Mouse (Mus musculus) midbrain, embryonic 11.5 days (tissue): Measurements from ENCODE around the gene Cdh10. TPM values are rescaled to one million over a fixed set of nuclear protein-coding genes. Genes with fewer than 3 reads are reported as not detected.

Source experiments
- ATAC-seq: fragments of 200-750 bp; cut with Nextera tagmentation; 2 replicates; pipeline ENCODE4 v1.8.0; 2017; ENCODE audit warnings: moderate TSS enrichment, moderate library complexity; ENCODE audit not compliant: low FRiP score
- DNase-seq: peaks from one replicate; pipeline ENCODE4 v3.0.0; 2015; ENCODE audit warnings: low spot score; ENCODE audit errors: missing footprints
- H3K27ac ChIP-seq: fragments of 300-500 bp; sonication (generic); 2 replicates; pipeline ENCODE4 v1.5.1; 2014; ENCODE audit warnings: low read depth, low read length
- H3K27me3 ChIP-seq: fragments of 300-500 bp; sonication (generic); 2 replicates; pipeline ENCODE4 v1.6.1; 2014; ENCODE audit warnings: mild to moderate bottlenecking, low read length, moderate library complexity, mixed read lengths; ENCODE audit not compliant: control insufficient read depth, insufficient read depth
- H3K36me3 ChIP-seq: fragments of 300-500 bp; sonication (generic); 2 replicates; pipeline ENCODE4 v1.6.1; 2014; ENCODE audit warnings: mild to moderate bottlenecking, low read length, moderate library complexity, mixed read lengths; ENCODE audit not compliant: control insufficient read depth, insufficient read depth
- H3K4me1 ChIP-seq: fragments of 300-500 bp; sonication (generic); 2 replicates; pipeline ENCODE4 v1.6.1; 2014; ENCODE audit warnings: low read length; ENCODE audit not compliant: control insufficient read depth, insufficient read depth
- H3K4me2 ChIP-seq: fragments of 300-500 bp; sonication (generic); 2 replicates; pipeline ENCODE4 v1.6.1; 2014; ENCODE audit warnings: mild to moderate bottlenecking, moderate library complexity
- H3K4me3 ChIP-seq: fragments of 300-500 bp; sonication (generic); 2 replicates; pipeline ENCODE4 v1.5.1; 2014; ENCODE audit warnings: low read depth, low read length
- H3K9ac ChIP-seq: fragments of 300-500 bp; sonication (generic); 2 replicates; pipeline ENCODE4 v1.6.1; 2014; ENCODE audit warnings: low read length
- H3K9me3 ChIP-seq: fragments of 300-500 bp; sonication (generic); 2 replicates; pipeline ENCODE4 v1.6.1; 2016; ENCODE audit warnings: low read length; ENCODE audit not compliant: control insufficient read depth
- WGBS: fragments of 180-500 bp; shearing (Covaris S2); extraction: QIAGEN DNeasy Blood & Tissue Kit; methylation state at CpG from one replicate; pipeline ENCODE4 v1.1.7; 2014; 5-methylcytosine and 5-hydroxymethylcytosine counted together
- polyA plus RNA-seq: library from polyadenylated mRNA; unstranded; fragments of >200 nt; fragmentation: Nextera tagmentation; extraction: Ambion mirVana; gene quantifications from 2 replicates; pipeline ENCODE4 v1.2.1, GENCODE M21; 2014

The Cdh10 gene
- polyA plus RNA-seq, result 6.4 and 8.4 TPM in 2 replicates

DNA sequence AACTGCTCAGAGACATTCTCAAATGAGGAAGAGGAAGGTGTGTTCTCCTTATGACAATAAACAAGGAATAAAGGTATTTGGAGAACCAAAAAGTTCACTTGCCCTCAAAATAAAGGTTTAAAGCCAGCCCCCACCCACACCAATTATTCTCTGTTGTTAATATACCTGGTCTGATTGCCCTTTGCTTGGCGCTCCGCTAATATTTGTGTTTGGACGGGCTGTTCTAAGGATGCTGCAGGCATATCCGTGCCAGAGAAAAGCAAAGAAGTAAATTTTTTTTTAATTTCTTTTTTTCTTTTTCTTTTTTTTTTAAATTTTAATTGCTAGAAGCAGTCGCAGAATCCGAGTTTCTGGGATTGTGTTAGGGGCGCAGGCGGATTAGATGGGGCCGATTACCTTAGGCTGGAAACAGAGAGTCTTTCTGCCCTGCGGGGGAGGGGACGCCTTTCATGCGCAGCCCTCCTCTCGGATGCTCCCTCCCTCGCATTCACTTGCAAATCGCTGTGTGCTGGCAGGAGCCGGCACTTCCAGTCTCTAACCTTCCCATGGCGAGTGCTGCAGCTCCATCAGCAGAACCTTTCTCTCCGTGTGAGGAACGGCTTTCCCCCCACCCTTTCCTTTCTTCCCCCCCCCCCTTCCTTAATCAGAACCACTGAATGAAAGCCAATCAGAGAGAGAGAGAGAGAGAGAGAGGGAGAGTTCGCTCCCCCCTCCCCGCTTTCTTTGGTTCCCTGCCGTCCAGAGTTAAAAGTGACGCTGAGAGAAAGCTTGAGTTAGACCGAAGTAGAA, at the start of gene Cdh10:
TSS of gene Cdh10 (plus strand) at position 763 of the 789 bp plus-strand sequence.
- Histone ChIP-seq H3K4me1 (no peaks in the 10 kb centered on the region), H3K27ac (peak within 1 kb of the TSS; percentile 16; the same call in 1 of the 2 replicates), H3K4me2 (peak within 1 kb of the TSS; percentile 45), H3K4me3 (peak within 1 kb of the TSS; percentile 29), H3K27me3 (no peaks in the 10 kb centered on the region), H3K9me3 (no peaks in the 10 kb centered on the region), H3K36me3 (no peaks in the 10 kb centered on the region), H3K9ac (peak within 1 kb of the TSS; percentile 52)
- DNase-seq (peak; percentile 94), ATAC-seq (peak; percentile 96)
- under 1% methylated on average over 24 of the region's 24 CpGs for WGBS

DNA sequence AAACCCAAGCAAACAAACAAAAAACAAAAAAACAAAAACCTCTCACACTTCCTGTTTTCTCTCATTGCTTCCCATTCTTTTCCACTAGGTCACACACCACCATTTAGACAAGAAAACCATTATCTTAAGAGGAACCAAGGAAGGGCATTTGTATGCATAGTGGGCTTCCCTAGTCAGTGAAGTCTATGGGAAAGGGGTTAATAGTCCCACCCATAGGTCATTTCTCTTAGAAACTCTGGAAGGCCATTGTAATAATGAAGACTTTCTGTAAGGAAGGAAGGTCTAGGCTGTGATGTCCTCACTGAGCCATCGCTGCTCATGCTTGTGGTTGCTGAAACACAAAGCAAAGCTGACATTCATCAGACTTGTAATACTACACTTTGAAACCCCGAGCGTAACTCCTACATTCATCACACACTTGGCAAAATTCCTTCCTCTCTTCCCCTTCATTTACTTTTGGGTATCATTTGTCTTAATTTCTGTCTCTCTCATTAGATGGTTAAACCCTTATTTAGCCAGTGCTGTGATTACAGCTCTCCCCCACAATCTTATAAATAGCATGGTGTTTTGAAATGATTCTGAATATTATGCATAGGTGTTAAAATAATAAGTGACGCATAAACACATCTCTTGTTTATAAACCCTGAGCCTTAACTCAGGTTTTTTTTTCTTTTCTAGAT, 9.5 kb upstream of the Cdh10 start:
- H3K4me3 ChIP-seq, result no peak overlapping the region
- H3K4me1 ChIP-seq, result no peaks in the 10 kb centered on the region
- H3K27me3 ChIP-seq, result no peaks in the 10 kb centered on the region
- DNase-seq (no peak), ATAC-seq (no peak)
- no peak overlapping the region for H3K4me2 ChIP-seq
- H3K36me3 ChIP-seq, result no peaks in the 10 kb centered on the region
- H3K27ac ChIP-seq, result no peak overlapping the region
- 88% methylated on average over 4 of the region's 4 CpGs for WGBS
- no peaks in the 10 kb centered on the region for H3K9me3 ChIP-seq
- no peak overlapping the region for H3K9ac ChIP-seq

DNA sequence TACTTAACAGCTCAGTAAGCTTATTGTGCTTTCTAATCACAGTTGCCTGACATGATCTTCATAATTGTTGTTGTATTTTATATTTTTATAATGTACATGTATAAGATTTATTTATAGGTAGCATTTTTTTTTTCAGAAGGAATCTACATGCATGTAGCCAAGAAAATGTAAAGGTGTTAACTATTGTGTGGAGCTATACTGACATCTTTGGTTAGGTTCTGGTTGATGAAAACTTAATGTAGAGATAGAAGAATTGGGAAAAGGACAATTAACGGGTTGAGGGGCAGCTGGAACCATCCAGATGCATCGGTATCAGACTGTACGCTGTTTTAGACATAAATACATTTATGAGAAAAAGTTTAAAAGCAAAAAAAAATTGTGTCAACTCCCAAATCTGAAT, 1.0 kb upstream of the Cdh10 start:
- WGBS, result 71% methylated on average over 3 of the region's 3 CpGs
- no peak overlapping the region for H3K4me2 ChIP-seq
- no peak for ATAC-seq
- DNase-seq, result no peak
- no peak overlapping the region for H3K9ac ChIP-seq
- H3K9me3 ChIP-seq, result no peaks in the 10 kb centered on the region
- H3K4me3 ChIP-seq, result no peak overlapping the region
- no peaks in the 10 kb centered on the region for H3K4me1 ChIP-seq
- H3K27me3 ChIP-seq, result no peaks in the 10 kb centered on the region
- H3K36me3 ChIP-seq, result no peaks in the 10 kb centered on the region
- H3K27ac ChIP-seq, result no peak overlapping the region

DNA sequence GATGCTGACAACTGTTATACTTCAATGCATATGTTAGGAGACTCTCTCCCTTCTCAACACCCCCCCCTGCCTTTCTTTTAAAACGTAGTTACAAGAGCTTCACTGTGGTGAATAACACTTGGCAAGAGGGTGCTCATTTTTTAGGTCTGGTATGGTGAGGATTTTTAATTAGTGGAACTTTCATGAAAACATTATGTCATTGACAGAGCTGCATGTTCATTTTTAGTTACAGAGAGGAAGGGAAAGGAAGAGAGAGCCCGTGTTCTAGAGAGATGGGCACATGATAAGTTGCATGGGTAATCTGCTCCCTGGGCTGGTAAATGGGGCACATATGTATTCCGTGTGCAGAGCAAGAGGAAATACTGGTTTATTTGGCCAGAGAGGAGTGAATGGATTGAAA, 1.5 kb downstream of the Cdh10 start:
- WGBS, result 29% methylated on average over 3 of the region's 3 CpGs

DNA sequence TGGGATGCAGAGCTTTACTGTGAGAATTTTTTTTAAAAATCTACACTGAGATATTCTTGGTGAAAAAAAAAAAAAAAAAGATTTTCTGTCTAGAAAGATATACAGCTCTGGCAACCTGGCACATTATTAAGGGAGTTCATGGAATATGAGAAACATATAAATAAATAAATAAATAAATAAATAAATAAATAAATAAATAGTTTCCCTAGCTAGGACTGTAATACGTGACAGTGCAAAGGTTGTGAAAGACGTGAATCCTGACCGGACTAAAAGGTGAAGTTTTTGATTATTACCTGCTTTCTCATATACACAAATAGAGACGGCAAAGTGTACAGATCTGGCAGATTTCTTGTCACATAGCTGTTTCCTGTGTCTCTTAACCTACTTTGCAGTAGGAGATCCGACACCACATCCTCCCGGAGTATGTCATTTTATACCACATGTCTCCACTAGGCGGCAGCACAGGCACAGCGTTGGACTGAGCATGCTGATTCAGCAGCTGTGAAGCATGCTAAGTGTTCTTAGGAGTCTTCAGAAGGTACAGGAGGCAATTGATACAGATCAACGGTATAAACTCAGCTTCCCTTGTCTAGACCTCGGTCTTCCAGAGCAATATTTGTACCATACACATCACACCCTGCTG, 2.5 kb downstream of the Cdh10 start:
- Histone ChIP-seq H3K27me3 (no peaks in the 10 kb centered on the region), H3K4me2 (no peak overlapping the region), H3K4me1 (no peaks in the 10 kb centered on the region), H3K4me3 (no peak overlapping the region), H3K36me3 (no peaks in the 10 kb centered on the region), H3K9me3 (no peaks in the 10 kb centered on the region), H3K27ac (no peak overlapping the region), H3K9ac (no peak overlapping the region)
- peak; percentile 61 for ATAC-seq
- 27% methylated on average over 10 of the region's 10 CpGs for WGBS
- DNase-seq, result peak; percentile 98

More for the DNA sequence above, 1.5 kb downstream of the Cdh10 start:
- Histone ChIP-seq H3K4me3 (no peak overlapping the region), H3K27me3 (no peaks in the 10 kb centered on the region), H3K9ac (no peak overlapping the region), H3K4me2 (peak overlapping the region; percentile 45; the same call in 1 of the 2 replicates), H3K27ac (no peak overlapping the region), H3K4me1 (no peaks in the 10 kb centered on the region), H3K36me3 (no peaks in the 10 kb centered on the region), H3K9me3 (no peaks in the 10 kb centered on the region)
- DNase-seq (no peak), ATAC-seq (no peak)

DNA sequence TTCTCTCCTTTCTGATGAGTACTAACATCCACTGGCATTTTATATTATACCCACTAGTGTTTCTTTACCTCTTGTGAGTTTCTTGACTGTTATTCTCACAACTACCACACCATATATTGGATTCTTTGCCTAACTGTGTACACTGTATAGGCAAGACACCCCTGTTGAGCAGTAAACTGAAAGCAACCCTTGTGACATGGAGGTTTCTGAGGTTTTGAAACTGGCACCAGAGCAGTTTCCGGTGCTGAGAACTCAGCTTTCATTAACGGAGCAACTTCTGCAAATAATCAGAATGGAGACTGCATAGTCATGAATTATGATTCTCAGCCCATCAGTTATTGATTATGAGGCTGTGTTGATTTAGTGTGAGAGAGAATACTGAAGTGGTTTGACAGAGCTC, 4.7 kb downstream of the Cdh10 start:
- no peak overlapping the region for H3K27ac ChIP-seq
- 89% methylated on average over 2 of the region's 2 CpGs for WGBS
- DNase-seq (no peak), ATAC-seq (no peak)
- H3K4me1 ChIP-seq, result no peaks in the 10 kb centered on the region
- H3K4me3 ChIP-seq, result no peak overlapping the region
- no peak overlapping the region for H3K4me2 ChIP-seq
- no peaks in the 10 kb centered on the region for H3K36me3 ChIP-seq
- H3K27me3 ChIP-seq, result no peaks in the 10 kb centered on the region
- H3K9me3 ChIP-seq, result no peaks in the 10 kb centered on the region
- no peak overlapping the region for H3K9ac ChIP-seq

DNA sequence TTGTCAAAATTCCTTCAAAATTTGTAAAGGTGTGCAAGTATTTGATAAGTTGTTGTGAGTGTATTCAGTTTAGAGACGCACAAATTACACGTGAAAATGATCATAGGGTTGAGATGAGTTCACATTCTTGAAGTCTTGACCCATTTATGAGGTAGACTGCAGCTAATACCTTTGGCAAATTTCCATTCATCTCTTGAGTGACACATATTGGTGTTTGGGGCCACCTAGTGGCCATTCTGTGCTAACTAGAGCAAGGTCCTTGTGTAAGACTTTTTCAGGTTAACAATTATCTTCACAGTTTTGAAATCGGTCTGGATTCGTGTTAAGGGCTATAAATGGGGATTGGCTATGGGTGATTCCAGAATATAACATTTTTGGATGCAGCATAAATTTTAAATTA, 13.5 kb downstream of the Cdh10 start:
- 19% methylated on average over 4 of the region's 4 CpGs for WGBS
- ATAC-seq, result peak; percentile 81; the same call in 1 of the 2 replicates

DNA sequence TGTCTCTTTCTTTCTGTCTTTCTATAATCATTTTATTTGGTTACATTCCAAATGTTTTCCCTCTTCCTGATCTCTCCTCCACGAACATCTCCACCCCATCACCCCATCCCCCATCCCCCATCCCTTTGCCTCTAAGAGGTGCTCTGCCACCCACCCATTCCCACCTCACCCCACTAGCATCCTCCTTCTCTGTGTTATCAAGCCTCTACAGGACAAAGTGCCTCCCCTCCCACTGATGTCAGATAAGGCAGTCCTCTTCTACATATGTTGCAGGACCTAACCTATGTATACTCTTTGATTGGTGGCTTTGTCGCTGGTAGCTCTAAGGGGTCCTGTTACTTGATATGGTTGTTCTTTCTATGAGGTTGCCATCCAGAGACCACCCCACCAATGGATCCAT, 23.0 kb downstream of the Cdh10 start:
- no peaks in the 10 kb centered on the region for H3K4me1 ChIP-seq
- ATAC-seq (no peak), DNase-seq (no peak)
- H3K36me3 ChIP-seq, result no peaks in the 10 kb centered on the region
- 85% methylated on average over 1 of the region's 2 CpGs for WGBS
- H3K27me3 ChIP-seq, result no peaks in the 10 kb centered on the region
- no peak overlapping the region for H3K9ac ChIP-seq
- no peaks in the 10 kb centered on the region for H3K9me3 ChIP-seq
- H3K27ac ChIP-seq, result no peak overlapping the region
- H3K4me3 ChIP-seq, result no peak overlapping the region
- no peak overlapping the region for H3K4me2 ChIP-seq

More for the DNA sequence above, 13.5 kb downstream of the Cdh10 start:
- H3K4me2 ChIP-seq, result no peak overlapping the region
- no peaks in the 10 kb centered on the region for H3K4me1 ChIP-seq
- H3K9me3 ChIP-seq, result no peaks in the 10 kb centered on the region
- no peaks in the 10 kb centered on the region for H3K27me3 ChIP-seq
- no peak overlapping the region for H3K27ac ChIP-seq
- H3K9ac ChIP-seq, result no peak overlapping the region
- H3K36me3 ChIP-seq, result no peaks in the 10 kb centered on the region
- peak; percentile 93 for DNase-seq
- H3K4me3 ChIP-seq, result no peak overlapping the region

DNA sequence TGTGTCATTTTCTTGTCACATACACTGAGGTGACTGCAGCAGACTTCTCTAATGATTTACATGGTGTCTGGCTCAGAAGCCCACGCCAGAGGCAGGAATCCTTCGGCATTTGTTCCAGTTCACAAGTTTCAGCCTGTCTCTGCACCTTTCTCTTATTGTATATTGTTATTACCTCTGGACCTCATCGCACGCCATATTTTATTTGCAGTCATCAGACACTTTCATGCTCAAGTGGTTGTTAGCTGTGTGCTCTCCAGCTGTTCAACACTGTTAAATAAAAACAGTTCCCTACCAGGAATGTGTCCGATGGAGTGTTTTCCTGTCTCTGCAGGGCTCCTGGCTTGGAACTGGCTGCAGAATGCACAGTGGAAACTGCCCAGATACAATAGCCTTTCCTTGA, 26.1 kb downstream of the Cdh10 start:
- Histone ChIP-seq H3K4me2 (no peak overlapping the region), H3K4me3 (no peak overlapping the region), H3K9me3 (no peaks in the 10 kb centered on the region), H3K9ac (no peak overlapping the region), H3K27ac (no peak overlapping the region), H3K27me3 (no peaks in the 10 kb centered on the region), H3K4me1 (no peaks in the 10 kb centered on the region), H3K36me3 (no peaks in the 10 kb centered on the region)
- WGBS, result 57% methylated on average over 5 of the region's 5 CpGs
- DNase-seq, result no peak
- ATAC-seq, result no peak
